Mouse (Mus musculus): ENCODE data around the gene Shisa5.

Gene Shisa5

DNA sequence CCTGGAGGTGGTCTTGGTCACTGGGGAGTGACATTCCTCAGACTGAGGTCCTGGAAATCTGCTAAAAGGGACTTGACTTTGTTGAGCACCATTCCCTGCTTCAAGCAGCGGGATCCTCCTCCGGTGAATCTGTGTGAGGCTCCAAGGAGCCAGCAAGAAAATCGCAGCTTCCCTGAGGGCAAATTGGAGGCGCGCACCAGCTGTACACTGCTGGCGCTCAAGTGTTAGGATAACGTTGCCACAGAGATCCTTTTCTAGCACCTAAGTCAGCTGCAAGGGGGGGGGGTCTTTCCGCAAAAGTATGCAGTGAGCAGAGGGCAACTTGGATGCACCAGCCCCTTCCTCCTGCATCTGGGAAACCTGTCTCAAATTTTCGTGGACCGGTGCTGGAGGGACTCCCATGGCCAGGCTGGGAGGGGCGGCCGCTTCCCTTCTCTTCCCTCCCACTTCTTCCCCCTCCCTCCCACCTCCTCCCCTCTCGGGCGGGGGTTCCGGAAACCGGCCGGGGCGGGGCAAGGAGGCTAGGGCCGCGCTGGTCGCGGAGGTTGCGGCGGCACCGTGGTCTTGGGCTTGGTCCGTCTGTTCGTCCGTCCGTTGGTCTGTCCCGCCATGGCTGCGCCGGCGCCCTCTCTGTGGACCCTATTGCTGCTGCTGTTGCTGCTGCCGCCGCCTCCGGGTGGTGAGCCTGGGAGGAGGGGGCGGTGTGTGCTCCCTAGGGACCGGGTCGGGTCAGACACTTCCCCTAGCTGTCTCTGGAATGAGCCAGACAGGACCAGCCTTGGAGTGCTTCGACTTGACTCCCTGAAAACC lies at the start of gene Shisa5:
Gene Shisa5 (plus strand): TSS at position 480 of the 810 bp plus-strand sequence.
- DNase-seq (ENCODE audit: low read depth, low spot score) = peak; percentile 74

DNA sequence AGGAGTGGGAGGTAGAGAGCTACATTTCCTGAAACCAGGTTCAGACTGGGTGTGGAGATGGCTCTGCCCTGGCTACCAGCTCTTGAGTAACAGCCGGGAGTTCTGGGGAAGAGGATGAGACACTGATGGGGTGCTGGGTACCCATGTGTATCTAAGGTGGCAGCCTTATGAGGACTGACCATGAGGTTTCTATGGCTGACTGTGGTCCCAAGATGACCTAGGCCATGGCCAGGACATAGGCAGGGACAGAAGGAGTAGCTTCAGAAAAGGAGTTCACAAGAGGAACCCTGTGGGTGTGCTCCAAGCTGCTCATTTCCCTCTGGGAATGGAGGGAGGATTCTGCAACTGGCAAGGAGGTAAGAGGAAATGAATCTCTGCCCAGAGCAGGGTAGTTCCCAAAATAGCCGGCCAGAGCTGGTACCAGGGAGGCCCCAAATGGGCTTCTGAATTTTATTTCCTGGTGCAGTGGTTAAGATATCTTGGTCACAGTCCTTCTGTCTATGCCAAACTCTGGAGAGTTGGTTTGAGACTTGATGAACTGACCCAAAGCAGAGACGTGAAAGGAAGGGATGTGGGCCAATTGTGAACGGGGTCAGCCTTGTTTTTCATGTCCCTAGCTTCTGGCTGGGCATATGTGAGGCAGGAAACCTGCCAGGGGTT lies 48.4 kb upstream of the Shisa5 start:
- no peak for DNase-seq (ENCODE audit: low read depth, low spot score)

- DNase-seq (ENCODE audit: low read depth, low spot score) = no peak
These were observed 47.9 kb upstream of the Shisa5 start for GRCm38 (mm10) chr9:108990462-108990820.

GRCm38 (mm10) chr9:108991428-108992084 lies 46.8 kb upstream of the Shisa5 start, which contains the start of gene Pfkfb4:
Pfkfb4 (plus strand) TSS chr9:108991778.
- peak; percentile 98 for DNase-seq (ENCODE audit: low read depth, low spot score)

- DNase-seq (ENCODE audit: low read depth, low spot score) = no peak
These were observed 46.3 kb upstream of the Shisa5 start for GRCm38 (mm10) chr9:108992085-108992469.

- DNase-seq (ENCODE audit: low read depth, low spot score) = no peak
These were observed 45.6 kb upstream of the Shisa5 start for GRCm38 (mm10) chr9:108992620-108993361.

- no peak for DNase-seq (ENCODE audit: low read depth, low spot score)
These were observed 42.0 kb upstream of the Shisa5 start for GRCm38 (mm10) chr9:108996411-108996810.

GRCm38 (mm10) chr9:108998287-108999166 lies 39.8 kb upstream of the Shisa5 start:
- DNase-seq (ENCODE audit: low read depth, low spot score) = no peak

DNA sequence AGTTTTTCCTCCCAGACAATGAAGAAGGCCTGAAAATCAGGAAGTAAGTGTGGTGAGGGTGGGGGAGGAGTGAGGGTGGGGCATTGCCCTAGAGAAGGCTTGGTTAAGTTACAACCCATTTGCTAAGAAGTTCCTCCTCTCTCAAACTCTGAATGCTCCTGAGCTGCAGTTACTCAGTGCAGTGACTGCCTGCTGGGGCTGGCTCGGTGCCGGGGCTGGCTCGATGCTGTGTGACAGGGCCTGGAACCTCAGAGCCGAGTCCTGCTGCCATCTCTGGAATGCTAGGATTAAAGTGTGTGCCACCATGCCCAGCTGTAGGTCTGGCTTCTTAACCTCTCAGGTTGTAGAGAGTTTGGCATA lies 39.2 kb upstream of the Shisa5 start:
- DNase-seq (ENCODE audit: low read depth, low spot score) = no peak

DNA sequence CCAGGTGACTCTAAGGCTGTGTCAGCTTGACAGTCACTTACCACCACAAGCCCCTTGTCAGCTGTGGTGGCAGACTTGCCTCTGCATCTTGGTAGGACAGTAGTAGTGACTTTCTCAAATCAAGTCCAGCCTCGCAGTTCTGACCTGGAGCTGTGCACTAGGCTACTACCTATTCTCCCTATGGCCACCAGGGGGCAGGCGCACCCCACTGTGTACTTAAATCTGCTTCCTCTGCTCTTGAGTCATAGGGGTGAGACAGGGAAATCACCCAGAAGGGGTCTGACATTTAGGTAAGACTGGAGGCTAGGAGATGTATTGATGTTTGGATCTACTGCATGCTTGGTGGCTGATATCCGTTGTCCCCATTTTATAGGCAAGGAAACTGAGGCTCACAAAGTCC lies 37.6 kb upstream of the Shisa5 start:
- DNase-seq (ENCODE audit: low read depth, low spot score) = peak; percentile 90

GRCm38 (mm10) chr9:109003201-109003600 lies 35.2 kb upstream of the Shisa5 start:
- peak; percentile 84 for DNase-seq (ENCODE audit: low read depth, low spot score)

- no peak for DNase-seq (ENCODE audit: low read depth, low spot score)
These were observed 31.2 kb upstream of the Shisa5 start for GRCm38 (mm10) chr9:109007025-109007780.

DNA sequence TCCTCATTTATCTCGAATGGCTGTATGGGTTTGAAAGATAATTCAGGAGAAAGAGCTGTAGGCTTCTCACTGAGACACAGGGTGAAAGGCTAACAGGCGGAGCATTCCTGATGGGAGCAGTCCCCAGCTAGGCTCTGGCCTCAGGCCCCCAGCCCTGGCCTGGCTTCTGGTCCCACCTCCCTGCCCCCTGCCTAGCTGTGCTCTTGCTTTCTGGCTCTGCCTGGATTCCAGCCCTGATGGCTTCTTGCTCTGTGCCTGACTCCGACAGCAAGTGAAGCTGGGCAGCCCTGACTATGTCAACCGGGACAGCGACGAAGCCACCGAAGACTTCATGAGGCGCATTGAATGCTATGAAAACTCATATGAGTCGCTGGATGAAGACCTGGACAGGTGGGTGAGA lies 30.3 kb upstream of the Shisa5 start:
- DNase-seq (ENCODE audit: low read depth, low spot score) = no peak

- no peak for DNase-seq (ENCODE audit: low read depth, low spot score)
These were observed 29.2 kb upstream of the Shisa5 start for GRCm38 (mm10) chr9:109008994-109009635.

GRCm38 (mm10) chr9:109009636-109010315 lies 28.6 kb upstream of the Shisa5 start:
- DNase-seq (ENCODE audit: low read depth, low spot score) = no peak

- no peak for DNase-seq (ENCODE audit: low read depth, low spot score)
These were observed 28.1 kb upstream of the Shisa5 start for GRCm38 (mm10) chr9:109010316-109010690.

DNA sequence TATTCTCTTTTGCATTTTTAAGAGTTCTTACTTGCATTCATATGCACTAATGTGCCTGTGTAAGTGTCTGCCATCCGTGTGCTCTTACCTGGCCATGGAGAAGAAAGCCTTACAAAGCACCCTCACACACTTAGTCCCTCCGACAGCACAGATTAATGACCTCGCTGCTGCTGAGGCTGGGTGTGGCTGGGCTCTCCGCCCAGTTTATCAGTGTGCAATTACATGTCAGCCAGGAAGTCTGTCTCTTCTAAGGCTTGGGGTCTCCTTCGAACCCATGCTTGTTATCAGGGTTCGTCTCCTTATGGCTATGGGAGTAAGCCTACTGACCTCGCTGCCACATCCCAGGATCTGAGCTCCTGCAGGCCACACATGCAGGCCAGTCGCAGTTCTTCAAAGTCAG lies 23.0 kb upstream of the Shisa5 start:
- no peak for DNase-seq (ENCODE audit: low read depth, low spot score)

DNA sequence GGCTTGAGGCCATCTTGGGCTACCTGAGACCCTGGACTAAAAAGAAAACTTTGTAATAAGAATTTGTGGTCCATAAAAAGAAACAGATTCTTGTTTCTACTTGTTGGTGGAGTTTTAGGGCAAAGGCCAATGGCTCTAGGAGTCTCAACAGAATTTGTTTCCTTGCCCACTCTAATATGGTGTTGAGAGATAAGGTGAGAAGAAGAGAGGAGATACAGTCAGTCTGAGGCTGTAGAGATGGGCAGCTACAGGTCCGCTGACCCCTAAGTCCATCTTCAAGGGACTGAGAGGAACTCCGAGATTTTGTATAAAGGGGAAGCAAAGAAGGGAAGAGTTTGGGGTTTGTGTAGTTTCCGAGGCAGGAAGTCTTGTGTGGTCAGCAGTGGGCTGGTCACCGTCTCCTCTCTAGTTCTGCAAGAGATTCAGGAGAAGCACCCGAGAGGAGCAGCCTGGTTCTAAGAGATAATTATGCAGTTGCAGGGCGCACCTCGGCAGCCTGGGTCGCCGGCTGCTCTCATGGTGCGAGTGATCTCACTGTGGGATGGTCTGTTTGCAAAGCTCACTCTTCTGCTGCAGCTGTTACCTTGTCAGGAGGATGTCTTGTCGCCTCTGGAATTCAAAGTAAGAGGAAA lies 21.3 kb upstream of the Shisa5 start:
- DNase-seq (ENCODE audit: low read depth, low spot score) = no peak

DNA sequence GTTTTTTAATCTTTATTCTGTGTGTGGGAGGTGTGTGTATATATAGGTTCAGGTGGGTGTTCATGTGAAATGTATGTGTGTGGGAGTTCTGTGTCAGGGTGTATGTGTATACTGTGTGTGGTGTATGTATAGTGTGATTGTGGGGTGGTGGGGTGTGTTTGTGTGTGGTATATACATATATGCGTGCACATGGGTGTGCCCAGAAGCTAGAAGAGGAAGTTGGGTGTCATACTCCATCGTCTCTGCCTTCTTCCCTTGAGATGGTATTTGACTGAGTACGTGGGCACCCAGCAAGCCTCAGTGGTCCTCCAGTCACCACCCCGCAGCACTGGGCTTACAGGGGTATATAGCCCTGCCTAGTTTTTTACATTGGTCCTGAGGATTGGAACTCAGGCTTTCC lies 16.9 kb upstream of the Shisa5 start:
- DNase-seq (ENCODE audit: low read depth, low spot score) = no peak
